Mouse (Mus musculus): ENCODE measurements around the gene Rnf138rt1. TPM values are rescaled to one million over a fixed set of nuclear protein-coding genes. Genes with fewer than 3 reads are reported as not detected.
A peak's percentile ranks its signal among the peaks of the same experiment; 100 is the strongest.

The Rnf138rt1 gene
- polyA plus RNA-seq (2014; fragmentation: Nextera tagmentation; extraction: Ambion mirVana), result 2.7 and 3.2 TPM in 2 replicates

DNA sequence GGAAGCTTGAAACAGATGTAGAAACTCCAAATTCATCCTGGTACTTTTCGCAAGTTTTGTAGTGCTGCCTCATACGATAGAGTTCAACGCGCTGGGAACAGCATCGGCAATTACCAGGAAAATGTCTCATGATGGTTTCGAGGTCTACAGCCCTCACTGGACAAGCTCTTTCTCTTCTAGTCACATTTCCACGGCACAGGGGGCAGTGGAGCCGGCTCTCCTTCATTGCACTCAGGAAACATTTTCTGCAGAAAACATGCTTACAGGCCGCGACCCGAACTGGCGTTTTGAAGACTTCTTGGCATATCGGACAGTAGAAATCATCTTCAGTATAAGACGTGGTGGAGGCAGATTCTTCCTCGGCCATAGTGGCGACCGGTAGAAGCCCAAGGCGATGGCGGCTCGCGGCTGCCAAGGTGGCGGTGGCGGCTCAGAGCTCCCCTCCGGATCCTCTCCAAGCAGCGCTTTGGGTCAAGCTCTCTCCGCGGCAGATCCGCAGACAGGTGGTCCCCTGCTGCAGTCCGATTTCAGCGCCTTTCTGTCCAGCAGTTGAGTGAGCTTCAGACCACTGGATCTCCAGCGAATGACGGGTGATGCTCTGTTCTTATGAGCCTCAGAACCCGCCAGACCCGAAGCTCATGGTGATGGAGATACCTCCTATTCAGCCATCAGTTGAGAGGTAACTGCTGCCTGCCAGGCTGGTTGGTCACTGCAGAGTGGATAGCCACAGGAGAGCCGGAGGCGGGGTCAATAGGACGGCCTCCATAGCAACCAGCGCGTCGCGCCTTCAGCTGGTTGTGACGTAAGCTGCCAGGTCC is at the start of gene Rnf138rt1:
Gene Rnf138rt1 (minus strand): TSS at position 713 of the 818 bp plus-strand sequence.
- ATAC-seq (peak; percentile 81), DNase-seq (ENCODE audit: low spot score) (peak; percentile 49)
- WGBS, result 36% methylated on average over 42 of the region's 42 CpGs
- H3K27ac ChIP-seq (ENCODE audit: low read depth, low read length), result no peak within 1 kb of the TSS
- H3K4me3 ChIP-seq (ENCODE audit: low read depth, low read length), result peak within 1 kb of the TSS; percentile 36
- H3K27me3 ChIP-seq (replicated peaks; ENCODE audit: control insufficient read depth, insufficient read depth, low read length), result 0 out of 2 replicates have a peak, but pooled peaks cover 8% of the 10 kb centered on the region
- H3K36me3 ChIP-seq (ENCODE audit: control insufficient read depth, insufficient read depth, low read length), result no peaks in the 10 kb centered on the region
- no peaks in the 10 kb centered on the region for H3K4me1 ChIP-seq (ENCODE audit: control insufficient read depth, insufficient read depth, low read length)
- peak within 1 kb of the TSS; percentile 61 for H3K4me2 ChIP-seq (ENCODE audit: low read length)
- no peaks in the 10 kb centered on the region for H3K9me3 ChIP-seq (replicated peaks; ENCODE audit: control insufficient read depth, low read length)
- H3K9ac ChIP-seq (ENCODE audit: low read length), result peak within 1 kb of the TSS; percentile 50

DNA sequence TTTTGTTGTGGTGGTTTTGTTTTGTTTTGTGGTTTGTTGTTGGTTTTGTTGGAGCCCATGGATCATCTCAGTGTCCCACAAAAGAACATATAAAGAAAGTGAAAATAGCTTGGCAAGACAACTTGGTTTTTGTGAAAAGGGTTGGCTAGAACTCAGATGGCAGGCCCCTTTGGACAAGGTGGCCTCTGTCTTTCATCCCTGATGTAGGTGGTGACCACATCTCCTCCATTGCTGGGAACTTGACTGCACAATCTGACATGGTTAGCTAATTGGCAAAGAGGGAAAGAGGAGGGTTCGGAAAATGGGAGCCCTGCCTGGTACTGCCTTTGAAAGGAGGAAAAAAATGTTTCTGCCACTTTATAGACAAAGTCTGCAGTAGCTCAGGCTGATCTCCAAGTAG is 46.1 kb upstream of the Rnf138rt1 start:
- ATAC-seq (no peak; the same call in 1 of the 2 replicates), DNase-seq (ENCODE audit: low spot score) (peak; percentile 28)
- H3K4me2 ChIP-seq (ENCODE audit: low read length), result no peak overlapping the region
- H3K4me3 ChIP-seq (ENCODE audit: low read depth, low read length), result no peak overlapping the region
- 60% methylated on average over 1 of the region's 1 CpGs for WGBS
- no peaks in the 10 kb centered on the region for H3K9me3 ChIP-seq (replicated peaks; ENCODE audit: control insufficient read depth, low read length)
- H3K27ac ChIP-seq (ENCODE audit: low read depth, low read length), result no peak overlapping the region
- H3K36me3 ChIP-seq (ENCODE audit: control insufficient read depth, insufficient read depth, low read length), result no peaks in the 10 kb centered on the region
- no peaks in the 10 kb centered on the region for H3K4me1 ChIP-seq (ENCODE audit: control insufficient read depth, insufficient read depth, low read length)
- no peaks in the 10 kb centered on the region for H3K27me3 ChIP-seq (replicated peaks; ENCODE audit: control insufficient read depth, insufficient read depth, low read length)
- H3K9ac ChIP-seq (ENCODE audit: low read length), result no peak overlapping the region

DNA sequence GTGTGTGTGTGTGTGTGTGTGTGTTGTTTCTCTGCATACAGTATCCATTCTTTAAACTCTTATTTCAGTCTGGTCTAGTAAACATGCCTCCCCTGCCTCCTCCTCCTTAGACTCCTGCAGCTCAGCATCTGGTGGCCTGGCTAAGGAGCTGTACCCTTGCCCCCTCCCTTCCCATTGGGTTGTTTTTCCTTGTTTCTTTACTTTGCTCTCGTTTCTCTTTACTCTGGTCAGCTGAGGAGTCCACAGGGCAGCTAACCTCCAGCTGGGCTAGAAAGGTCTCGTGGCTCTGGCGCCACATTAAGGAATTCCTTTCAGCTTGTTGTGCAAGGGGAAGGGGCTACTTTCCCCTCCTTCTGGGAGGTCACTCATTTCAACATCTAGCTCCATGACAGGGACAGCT is 5.2 kb upstream of the Rnf138rt1 start:
- no peaks in the 10 kb centered on the region for H3K9me3 ChIP-seq (replicated peaks; ENCODE audit: control insufficient read depth, low read length)
- H3K36me3 ChIP-seq (ENCODE audit: control insufficient read depth, insufficient read depth, low read length), result no peaks in the 10 kb centered on the region
- 52% methylated on average over 3 of the region's 3 CpGs for WGBS
- no peak overlapping the region for H3K9ac ChIP-seq (ENCODE audit: low read length)
- no peak overlapping the region for H3K4me2 ChIP-seq (ENCODE audit: low read length)
- H3K4me3 ChIP-seq (ENCODE audit: low read depth, low read length), result no peak overlapping the region
- ATAC-seq (no peak), DNase-seq (ENCODE audit: low spot score) (no peak)
- 0 out of 2 replicates have a peak, but pooled peaks cover 4% of the 10 kb centered on the region for H3K27me3 ChIP-seq (replicated peaks; ENCODE audit: control insufficient read depth, insufficient read depth, low read length)
- no peak overlapping the region for H3K27ac ChIP-seq (ENCODE audit: low read depth, low read length)
- no peaks in the 10 kb centered on the region for H3K4me1 ChIP-seq (ENCODE audit: control insufficient read depth, insufficient read depth, low read length)

DNA sequence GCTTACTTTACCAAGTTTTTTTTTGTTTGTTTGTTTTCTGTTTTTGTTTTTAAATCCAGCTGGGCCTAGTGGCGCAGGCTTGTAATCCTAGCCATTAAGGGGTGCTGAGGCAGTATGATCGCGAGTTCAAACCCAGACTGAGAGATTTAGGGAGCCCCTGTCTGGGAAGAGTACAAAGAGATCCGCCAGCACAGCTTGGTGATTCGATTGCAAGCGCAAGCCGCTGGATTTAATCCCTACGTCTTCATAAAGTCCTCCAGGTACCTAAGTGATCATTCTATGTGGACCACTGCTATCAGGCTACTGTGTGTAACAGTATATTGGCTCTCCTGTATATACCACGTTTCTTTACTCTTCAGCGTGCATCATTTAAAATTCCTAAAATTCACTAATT is 303 bp upstream of the Rnf138rt1 start:
- Histone ChIP-seq H3K9ac (ENCODE audit: low read length) (peak overlapping the region; percentile 50; the same call in 1 of the 2 replicates), H3K27ac (ENCODE audit: low read depth, low read length) (no peak overlapping the region), H3K27me3 (replicated peaks; ENCODE audit: control insufficient read depth, insufficient read depth, low read length) (0 out of 2 replicates have a peak, but pooled peaks cover 8% of the 10 kb centered on the region), H3K4me1 (ENCODE audit: control insufficient read depth, insufficient read depth, low read length) (no peaks in the 10 kb centered on the region), H3K4me3 (ENCODE audit: low read depth, low read length) (peak overlapping the region; percentile 36), H3K36me3 (ENCODE audit: control insufficient read depth, insufficient read depth, low read length) (no peaks in the 10 kb centered on the region), H3K4me2 (ENCODE audit: low read length) (peak overlapping the region; percentile 61), H3K9me3 (replicated peaks; ENCODE audit: control insufficient read depth, low read length) (no peaks in the 10 kb centered on the region)
- no peak for DNase-seq (ENCODE audit: low spot score)
- peak; percentile 56; the same call in 1 of the 2 replicates for ATAC-seq
- 34% methylated on average over 10 of the region's 10 CpGs for WGBS

DNA sequence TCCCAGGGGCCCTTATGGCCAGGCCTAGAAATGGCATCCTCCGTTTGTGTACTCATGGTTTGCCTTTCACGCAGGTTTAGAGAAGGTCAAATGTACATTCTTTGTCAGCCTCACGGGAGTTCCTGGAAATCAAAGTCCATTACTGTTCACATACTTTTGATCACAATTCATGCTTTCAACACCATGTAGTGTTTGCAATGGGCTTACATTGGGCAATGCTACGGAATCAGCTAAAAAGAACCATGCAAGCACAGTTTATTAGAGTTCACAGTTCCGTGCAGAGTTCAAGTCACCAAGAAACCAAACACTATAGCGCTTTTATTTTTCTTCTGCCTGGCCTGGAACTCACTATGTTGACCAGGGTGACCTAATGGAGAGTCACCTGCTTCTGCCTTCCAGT is 15.1 kb downstream of the Rnf138rt1 start:
- Histone ChIP-seq H3K27ac (ENCODE audit: low read depth, low read length) (no peak overlapping the region), H3K27me3 (replicated peaks; ENCODE audit: control insufficient read depth, insufficient read depth, low read length) (no peaks in the 10 kb centered on the region), H3K9me3 (replicated peaks; ENCODE audit: control insufficient read depth, low read length) (no peaks in the 10 kb centered on the region), H3K9ac (ENCODE audit: low read length) (no peak overlapping the region), H3K4me2 (ENCODE audit: low read length) (no peak overlapping the region), H3K4me3 (ENCODE audit: low read depth, low read length) (no peak overlapping the region), H3K36me3 (ENCODE audit: control insufficient read depth, insufficient read depth, low read length) (no peaks in the 10 kb centered on the region), H3K4me1 (ENCODE audit: control insufficient read depth, insufficient read depth, low read length) (no peaks in the 10 kb centered on the region)
- 83% methylated on average over 6 of the region's 6 CpGs for WGBS
- no peak for ATAC-seq
- no peak for DNase-seq (ENCODE audit: low spot score)

DNA sequence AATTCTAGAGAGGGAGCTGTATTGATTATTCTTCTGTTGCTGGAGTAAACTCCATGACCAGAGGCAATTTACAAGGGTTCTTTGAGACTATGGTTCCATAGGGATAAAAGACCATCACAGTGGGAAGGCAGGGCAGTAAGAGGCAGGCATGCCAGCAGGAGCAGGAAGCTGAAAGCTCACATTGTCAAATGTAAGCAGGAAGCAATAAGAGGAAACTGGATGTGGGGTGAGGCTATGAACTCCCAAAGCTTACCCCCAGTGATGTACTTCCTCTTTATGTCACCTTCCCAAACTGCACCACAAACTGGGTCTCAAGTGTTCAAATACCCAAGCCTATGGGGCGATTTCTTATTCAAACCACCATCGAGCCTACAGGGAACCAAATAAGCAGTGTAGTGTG is 17.2 kb downstream of the Rnf138rt1 start:
- Histone ChIP-seq H3K4me1 (ENCODE audit: control insufficient read depth, insufficient read depth, low read length) (no peaks in the 10 kb centered on the region), H3K27me3 (replicated peaks; ENCODE audit: control insufficient read depth, insufficient read depth, low read length) (no peaks in the 10 kb centered on the region), H3K9ac (ENCODE audit: low read length) (no peak overlapping the region), H3K36me3 (ENCODE audit: control insufficient read depth, insufficient read depth, low read length) (no peaks in the 10 kb centered on the region), H3K4me3 (ENCODE audit: low read depth, low read length) (no peak overlapping the region), H3K27ac (ENCODE audit: low read depth, low read length) (no peak overlapping the region), H3K9me3 (replicated peaks; ENCODE audit: control insufficient read depth, low read length) (no peaks in the 10 kb centered on the region), H3K4me2 (ENCODE audit: low read length) (no peak overlapping the region)
- DNase-seq (ENCODE audit: low spot score) (no peak), ATAC-seq (no peak)
- 75% methylated on average over 2 of the region's 2 CpGs for WGBS

DNA sequence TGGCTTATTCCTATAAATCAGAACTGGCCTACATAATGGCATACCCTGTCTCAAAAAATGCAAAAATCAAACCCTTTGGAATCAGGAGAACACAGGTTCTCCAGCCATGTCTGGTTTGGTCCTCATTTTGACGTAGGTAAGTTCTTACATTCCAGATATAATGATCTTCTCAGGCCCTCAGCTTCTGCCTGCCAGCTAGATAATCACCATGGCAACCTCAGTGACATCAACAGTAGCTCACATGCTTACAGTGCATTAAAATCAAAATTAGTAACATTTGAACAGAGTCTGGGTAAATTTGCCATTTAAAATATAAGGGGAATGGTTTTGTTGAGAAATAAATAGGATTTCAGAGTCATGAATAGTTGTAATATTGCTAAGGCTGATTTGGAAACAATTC is 22.2 kb downstream of the Rnf138rt1 start:
- Histone ChIP-seq H3K4me2 (ENCODE audit: low read length) (no peak overlapping the region), H3K27ac (ENCODE audit: low read depth, low read length) (no peak overlapping the region), H3K4me1 (ENCODE audit: control insufficient read depth, insufficient read depth, low read length) (no peaks in the 10 kb centered on the region), H3K9ac (ENCODE audit: low read length) (no peak overlapping the region), H3K27me3 (replicated peaks; ENCODE audit: control insufficient read depth, insufficient read depth, low read length) (no peaks in the 10 kb centered on the region), H3K36me3 (ENCODE audit: control insufficient read depth, insufficient read depth, low read length) (no peaks in the 10 kb centered on the region), H3K9me3 (replicated peaks; ENCODE audit: control insufficient read depth, low read length) (no peaks in the 10 kb centered on the region), H3K4me3 (ENCODE audit: low read depth, low read length) (no peak overlapping the region)
- DNase-seq (ENCODE audit: low spot score) (peak; percentile 26), ATAC-seq (no peak)
- 56% methylated on average over 1 of the region's 1 CpGs for WGBS

DNA sequence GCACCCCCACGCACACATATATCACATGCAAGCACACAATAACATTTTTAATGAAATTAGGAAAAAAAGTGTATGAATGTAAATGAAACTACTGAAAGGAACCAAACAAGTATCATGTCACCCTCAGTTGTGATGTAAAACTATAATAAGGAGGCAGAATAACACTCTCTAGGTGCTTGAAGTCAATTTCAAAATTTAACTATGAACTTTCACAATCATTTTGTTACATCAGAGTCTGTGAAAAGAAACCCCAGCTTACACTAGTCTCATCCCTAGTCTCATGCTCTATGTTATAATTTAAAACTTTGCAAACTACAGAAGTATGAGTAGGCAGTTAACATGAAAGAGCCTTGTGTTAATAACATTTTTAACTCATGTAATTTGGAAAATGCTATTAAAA is 27.0 kb downstream of the Rnf138rt1 start:
- no peak for DNase-seq (ENCODE audit: low spot score)
- WGBS, result 90% methylated on average over 1 of the region's 1 CpGs
- H3K4me3 ChIP-seq (ENCODE audit: low read depth, low read length), result no peak overlapping the region
- no peaks in the 10 kb centered on the region for H3K36me3 ChIP-seq (ENCODE audit: control insufficient read depth, insufficient read depth, low read length)
- no peak overlapping the region for H3K27ac ChIP-seq (ENCODE audit: low read depth, low read length)
- no peak overlapping the region for H3K4me2 ChIP-seq (ENCODE audit: low read length)
- no peak overlapping the region for H3K9ac ChIP-seq (ENCODE audit: low read length)
- no peak for ATAC-seq
- H3K9me3 ChIP-seq (replicated peaks; ENCODE audit: control insufficient read depth, low read length), result no peaks in the 10 kb centered on the region
- H3K4me1 ChIP-seq (ENCODE audit: control insufficient read depth, insufficient read depth, low read length), result no peaks in the 10 kb centered on the region
- no peaks in the 10 kb centered on the region for H3K27me3 ChIP-seq (replicated peaks; ENCODE audit: control insufficient read depth, insufficient read depth, low read length)

DNA sequence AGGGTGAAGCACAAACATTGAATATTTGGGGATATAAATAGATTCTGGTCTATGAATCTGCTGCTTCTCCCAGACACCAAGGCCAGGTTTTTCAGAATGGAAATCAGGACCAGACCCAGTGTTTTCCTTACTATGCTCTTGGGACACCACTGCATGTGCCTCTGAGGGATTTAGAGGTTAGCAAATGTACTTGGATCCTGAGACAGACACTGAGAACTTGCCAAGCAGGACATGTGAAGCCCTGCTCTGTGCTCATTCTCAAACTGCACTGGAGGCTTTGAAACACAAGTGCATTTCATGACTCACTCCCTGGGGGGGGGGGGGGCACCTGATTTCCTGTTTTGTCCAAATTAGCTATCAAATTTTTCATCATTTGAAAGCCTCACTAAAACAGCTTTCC is 37.5 kb downstream of the Rnf138rt1 start:
- Histone ChIP-seq H3K4me2 (ENCODE audit: low read length) (peak overlapping the region; percentile 21; the same call in 1 of the 2 replicates), H3K27ac (ENCODE audit: low read depth, low read length) (peak overlapping the region; percentile 36; the same call in 1 of the 2 replicates), H3K27me3 (replicated peaks; ENCODE audit: control insufficient read depth, insufficient read depth, low read length) (no peaks in the 10 kb centered on the region), H3K36me3 (ENCODE audit: control insufficient read depth, insufficient read depth, low read length) (no peaks in the 10 kb centered on the region), H3K4me3 (ENCODE audit: low read depth, low read length) (no peak overlapping the region), H3K9ac (ENCODE audit: low read length) (no peak overlapping the region), H3K4me1 (ENCODE audit: control insufficient read depth, insufficient read depth, low read length) (no peaks in the 10 kb centered on the region; the same call in 1 of the 2 replicates), H3K9me3 (replicated peaks; ENCODE audit: control insufficient read depth, low read length) (no peaks in the 10 kb centered on the region)
- ATAC-seq (no peak), DNase-seq (ENCODE audit: low spot score) (peak; percentile 5)

Measured in forebrain, embryonic 14.5 days (tissue).